Comparison of ENCODE assay signal across 7 mouse cellular contexts in the genomic region with DNA sequence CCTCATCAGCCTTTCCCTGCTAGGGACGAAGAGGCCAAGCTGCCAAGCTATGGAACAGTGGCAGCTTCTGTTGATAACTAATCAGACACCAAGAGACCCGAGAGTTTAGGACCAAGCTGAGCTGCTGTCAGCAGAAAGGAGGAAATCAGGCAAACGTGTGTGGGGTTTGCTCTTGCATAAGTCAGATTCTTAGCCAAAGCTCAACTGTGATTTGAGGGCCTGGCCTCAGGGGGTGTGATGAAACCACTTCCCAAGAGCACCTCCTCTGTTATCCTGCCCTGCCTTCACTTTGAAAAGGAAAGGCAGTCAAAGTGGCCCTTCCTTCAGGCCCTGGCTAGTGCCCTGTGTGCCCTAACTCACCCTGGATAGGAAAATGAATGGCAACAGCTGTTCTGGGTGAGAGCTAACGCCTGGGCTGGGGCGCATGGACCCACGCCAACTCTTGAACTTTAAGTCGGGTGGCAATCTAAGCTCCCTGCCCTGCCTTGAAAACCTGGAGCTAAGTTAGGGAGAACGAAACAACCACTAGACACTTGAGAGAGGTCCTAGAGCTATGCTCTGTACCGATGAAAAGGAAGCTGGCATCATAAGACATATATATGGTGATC. TPM values are rescaled to one million over a fixed set of nuclear protein-coding genes. Genes with fewer than 3 reads are reported as not detected.
DNase-seq lines count a peak whose midpoint lies in the region; ATAC-seq and TF ChIP-seq lines count a peak whose summit lies in the region.

TSS of gene Txndc5 (minus strand) at position 138 of the 608 bp plus-strand sequence.

- H3K27me3 ChIP-seq in heart, postnatal 0 days (ENCODE audit: control insufficient read depth, insufficient read depth, low read length) = no peaks in the 10 kb centered on the region
- peaks cover 7% of the 10 kb centered on the region; the same call in 1 of the 2 replicates for H3K27me3 ChIP-seq in limb, embryonic 10.5 days (ENCODE audit: low read depth, poor library complexity, severe bottlenecking)
- no peaks in the 10 kb centered on the region; the same call in 1 of the 2 replicates for H3K27me3 ChIP-seq in midbrain, embryonic 12.5 days

- peak; percentile 21 for ATAC-seq in CD4-positive, CD25-positive, alpha-beta regulatory T cell, adult 4 months
- ATAC-seq in erythroid progenitor cell, adult 5-6 weeks (replicated peaks; ENCODE audit: low FRiP score, poor library complexity, severe bottlenecking) = peak; percentile 15; the same call in 1 of the 2 replicates
- ATAC-seq in heart, postnatal 0 days (ENCODE audit: insufficient read depth, low read depth) = no peak
- ATAC-seq in midbrain, embryonic 12.5 days (ENCODE audit: low FRiP score, low read depth) = no peak

- WGBS in heart, postnatal 0 days = 46% methylated on average over 9 of the region's 9 CpGs
- 60% methylated on average over 9 of the region's 9 CpGs for WGBS in limb, embryonic 10.5 days
- WGBS in midbrain, embryonic 12.5 days = 55% methylated on average over 9 of the region's 9 CpGs

- TF ChIP-seq CTCF in heart, postnatal 0 days (IDR thresholded peaks at IDR 0.05; ENCODE audit: low read depth) = no peak

- H3K9ac ChIP-seq in heart, postnatal 0 days (replicated peaks; ENCODE audit: low read depth, low read length) = peak within 1 kb of the TSS; percentile 89
- peak within 1 kb of the TSS; percentile 84 for H3K9ac ChIP-seq in midbrain, embryonic 12.5 days (replicated peaks)

- H3K4me2 ChIP-seq in heart, postnatal 0 days (ENCODE audit: low read depth, low read length) = peak within 1 kb of the TSS; percentile 98
- H3K4me2 ChIP-seq in midbrain, embryonic 12.5 days (replicated peaks) = peak within 1 kb of the TSS; percentile 90

- peak; percentile 18 for DNase-seq in MEL-GATA-1-ER (ENCODE audit: extremely low read depth, low read depth)
- no peak for DNase-seq in heart, postnatal 0 days (ENCODE audit: low spot score)
- no peak for DNase-seq in limb, embryonic 10.5 days (ENCODE audit: low spot score)
- DNase-seq in ovary, adult 18-20 months (ENCODE audit: low spot score) = no peak

- H3K36me3 ChIP-seq in heart, postnatal 0 days (replicated peaks; ENCODE audit: control insufficient read depth, insufficient read depth, low read length) = no peaks in the 10 kb centered on the region
- peaks cover 17% of the 10 kb centered on the region for H3K36me3 ChIP-seq in limb, embryonic 10.5 days
- H3K36me3 ChIP-seq in midbrain, embryonic 12.5 days = no peaks in the 10 kb centered on the region

- peak within 1 kb of the TSS; percentile 88 for H3K4me3 ChIP-seq in heart, postnatal 0 days (ENCODE audit: low read depth, low read length)
- H3K4me3 ChIP-seq in limb, embryonic 10.5 days = peak within 1 kb of the TSS; percentile 80
- peak within 1 kb of the TSS; percentile 83 for H3K4me3 ChIP-seq in midbrain, embryonic 12.5 days

- H3K27ac ChIP-seq in heart, postnatal 0 days (ENCODE audit: low read depth) = peak within 1 kb of the TSS; percentile 94
- H3K27ac ChIP-seq in limb, embryonic 10.5 days = peak within 1 kb of the TSS; percentile 93
- H3K27ac ChIP-seq in midbrain, embryonic 12.5 days (replicated peaks) = peak within 1 kb of the TSS; percentile 72

- H3K9me3 ChIP-seq in heart, postnatal 0 days (replicated peaks; ENCODE audit: control insufficient read depth, low read length) = no peaks in the 10 kb centered on the region
- no peaks in the 10 kb centered on the region for H3K9me3 ChIP-seq in limb, embryonic 10.5 days (replicated peaks)
- no peaks in the 10 kb centered on the region for H3K9me3 ChIP-seq in midbrain, embryonic 12.5 days

- H3K4me1 ChIP-seq in heart, postnatal 0 days (ENCODE audit: control insufficient read depth, insufficient read depth) = peaks cover 29% of the 10 kb centered on the region
- H3K4me1 ChIP-seq in limb, embryonic 10.5 days = peaks cover 29% of the 10 kb centered on the region
- H3K4me1 ChIP-seq in midbrain, embryonic 12.5 days = peaks cover 22% of the 10 kb centered on the region

- TF ChIP-seq EP300 in heart, postnatal 0 days (IDR thresholded peaks at IDR 0.05; ENCODE audit: low read depth) = no peak

RNA-seq across cellular contexts. Expression of gene Txndc5, which starts in this region (rescaled TPM):
- 10 to 100 TPM; 18.1 to 18.2 TPM for polyA plus RNA-seq in CD4-positive, CD25-positive, alpha-beta regulatory T cell, adult 4 months (2017; shearing (Covaris generic))
- total RNA-seq in erythroid progenitor cell, adult 5-6 weeks (2015; ENCODE audit: low replicate concordance) = 8.6 and 11.7 TPM in 2 replicates
- 4.6 and 8.6 TPM in 2 replicates for total RNA-seq in erythroid progenitor cell, adult 5-6 weeks (2017; ENCODE audit: low replicate concordance)
- 111 and 127 TPM in 2 replicates for total RNA-seq in heart, postnatal 0 days (2014; rRNA removed; ENCODE audit: low replicate concordance)
- 78.8 and 80.1 TPM in 2 replicates for polyA plus RNA-seq in heart, postnatal 0 days (2015; fragmentation: Nextera tagmentation; extraction: Ambion mirVana)
- 188 TPM in 2 replicates for polyA plus RNA-seq in limb, embryonic 10.5 days (2016; fragmentation: Nextera tagmentation; extraction: Ambion mirVana)
- polyA plus RNA-seq in midbrain, embryonic 12.5 days (2016; fragmentation: Nextera tagmentation; extraction: Ambion mirVana) = 104 and 116 TPM in 2 replicates

Comparison
In these comparisons a context has a peak if more than half of its experiments do, and no peak if none do; other contexts are left out.
1. ATAC-seq: peak in CD4-positive, CD25-positive, alpha-beta regulatory T cell, adult 4 months (single experiment) and erythroid progenitor cell, adult 5-6 weeks (single experiment); none in heart, postnatal 0 days (single experiment) and midbrain, embryonic 12.5 days (single experiment).
2. Peak in every context shown above with its lines, with median percentiles within 50 percentile points of each other: H3K27ac ChIP-seq and H3K4me3 ChIP-seq.